Mouse (Mus musculus) cerebellum, adult 2 months (tissue): ENCODE data around the gene Plac9a.
"Not testable (repeated sequence)": the region's sequence is repeated elsewhere in the genome, so short reads cannot be mapped to it uniquely, and the experiment has no call there.

Experiments
- CTCF ChIP-seq: fragments of 200-500 bp; IDR thresholded peaks from 2 replicates; pipeline ENCODE4 v1.5.1; 2011; ENCODE audit warnings: low read depth, mild to moderate bottlenecking, control low read depth, low read length, moderate library complexity, borderline replicate concordance; ENCODE audit not compliant: insufficient read depth
- POLR2A ChIP-seq: fragments of 200-500 bp; IDR thresholded peaks from 2 replicates; pipeline ENCODE4 v1.6.1; 2011; ENCODE audit warnings: low read length, control low read depth, borderline replicate concordance; ENCODE audit not compliant: insufficient read depth

- TF ChIP-seq CTCF, POLR2A: not testable (repeated sequence)
Measured at GRCm38 (mm10) chr14:25876640-25877039, 26.3 kb downstream of the Plac9a start.
